Mouse (Mus musculus) hindbrain, embryonic 12.5 days (tissue): ENCODE measurements around the gene Zfhx3. TPM values are rescaled to one million over a fixed set of nuclear protein-coding genes. Genes with fewer than 3 reads are reported as not detected.

Experiments used
- ATAC-seq: fragments of 200-750 bp; cut with Nextera tagmentation; 2 replicates; pipeline ENCODE4 v1.8.0; 2017; ENCODE audit warnings: moderate TSS enrichment; ENCODE audit not compliant: low FRiP score
- H3K27ac ChIP-seq: fragments of 300-500 bp; sonication (generic); 2 replicates; pipeline ENCODE4 v1.5.1; 2016; ENCODE audit warnings: mild to moderate bottlenecking
- H3K27me3 ChIP-seq: fragments of 300-500 bp; sonication (generic); 2 replicates; pipeline ENCODE4 v1.6.1; 2016; ENCODE audit warnings: mild to moderate bottlenecking
- H3K36me3 ChIP-seq: fragments of 300-500 bp; sonication (generic); 2 replicates; pipeline ENCODE4 v1.6.1; 2016; ENCODE audit warnings: mild to moderate bottlenecking
- H3K4me1 ChIP-seq: fragments of 300-500 bp; sonication (generic); 2 replicates; pipeline ENCODE4 v1.6.1; 2016
- H3K4me2 ChIP-seq: fragments of 300-500 bp; sonication (generic); replicated peaks from 2 replicates; pipeline ENCODE4 v1.6.1; 2016; ENCODE audit warnings: mild to moderate bottlenecking
- H3K4me3 ChIP-seq: fragments of 300-500 bp; sonication (generic); 2 replicates; pipeline ENCODE4 v1.5.1; 2016; ENCODE audit warnings: mild to moderate bottlenecking
- H3K9ac ChIP-seq: fragments of 300-500 bp; sonication (generic); 2 replicates; pipeline ENCODE4 v1.6.1; 2016; ENCODE audit warnings: mild to moderate bottlenecking, moderate library complexity
- H3K9me3 ChIP-seq: fragments of 300-500 bp; sonication (generic); replicated peaks from 2 replicates; pipeline ENCODE4 v1.6.1; 2016; ENCODE audit warnings: mild to moderate bottlenecking
- WGBS: fragments of 180-500 bp; shearing (Covaris S2); methylation state at CpG from one replicate; pipeline ENCODE4 v1.1.7; 2016; 5-methylcytosine and 5-hydroxymethylcytosine counted together
- polyA plus RNA-seq: library from polyadenylated mRNA; unstranded; fragments of >200 nt; fragmentation: Nextera tagmentation; extraction: Ambion mirVana; gene quantifications from 2 replicates; pipeline ENCODE4 v1.2.1, GENCODE M21; 2016

Zfhx3 gene
- polyA plus RNA-seq, 1 experiment from 2014 or later = 56.8 TPM

DNA sequence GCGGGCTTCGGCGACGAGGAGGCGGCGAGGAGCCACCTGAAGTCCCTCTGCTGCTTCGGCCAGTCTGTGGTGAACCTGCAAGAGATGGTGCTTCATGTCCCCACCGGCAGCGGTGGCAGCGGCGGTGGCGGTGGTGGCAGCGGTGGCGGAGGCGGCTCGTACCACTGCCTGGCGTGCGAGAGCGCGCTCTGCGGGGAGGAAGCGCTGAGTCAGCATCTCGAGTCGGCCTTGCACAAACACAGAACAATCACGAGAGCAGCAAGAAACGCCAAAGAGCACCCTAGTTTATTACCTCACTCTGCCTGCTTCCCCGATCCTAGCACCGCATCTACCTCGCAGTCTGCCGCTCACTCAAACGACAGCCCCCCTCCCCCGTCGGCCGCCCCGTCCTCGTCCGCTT, 1014.0 kb downstream of the Zfhx3 start:
- Histone ChIP-seq H3K4me3 (peak overlapping the region; percentile 17; the same call in 1 of the 2 replicates), H3K9ac (no peak overlapping the region), H3K27ac (peak overlapping the region; percentile 23; the same call in 1 of the 2 replicates), H3K4me1 (peaks cover 8% of the 10 kb centered on the region; the same call in 1 of the 2 replicates), H3K27me3 (no peaks in the 10 kb centered on the region), H3K9me3 (peaks cover 8% of the 10 kb centered on the region; the same call in 1 of the 2 replicates), H3K36me3 (peaks cover 54% of the 10 kb centered on the region), H3K4me2 (peak overlapping the region; percentile 30)
- ATAC-seq = no peak
- WGBS = 74% methylated on average over 37 of the region's 37 CpGs

DNA sequence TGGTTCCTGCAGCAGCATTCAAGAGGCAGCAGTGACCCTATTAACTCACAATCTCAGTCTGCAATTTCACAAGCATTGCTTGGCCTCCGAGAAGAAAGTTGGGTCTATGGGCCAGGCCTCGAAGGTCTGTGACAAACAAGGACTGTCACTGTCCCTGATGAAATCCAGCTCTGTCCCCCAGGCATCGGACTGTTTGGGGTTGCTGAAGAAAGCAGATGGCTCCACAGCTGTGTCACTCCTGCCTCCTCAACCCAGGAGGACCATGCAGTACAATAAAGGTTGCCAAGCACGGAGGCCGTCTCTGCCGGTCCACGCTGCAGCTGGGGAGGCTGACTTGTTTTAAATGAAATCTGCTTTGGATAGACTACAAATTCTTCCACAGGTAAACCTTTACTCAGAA, 1020.1 kb downstream of the Zfhx3 start:
- H3K9me3 ChIP-seq = no peaks in the 10 kb centered on the region
- H3K4me3 ChIP-seq = no peak overlapping the region
- ATAC-seq = no peak
- peak overlapping the region; percentile 41; the same call in 1 of the 2 replicates for H3K27ac ChIP-seq
- H3K9ac ChIP-seq = no peak overlapping the region
- no peaks in the 10 kb centered on the region; the same call in 1 of the 2 replicates for H3K4me1 ChIP-seq
- no peak overlapping the region for H3K4me2 ChIP-seq
- H3K27me3 ChIP-seq = no peaks in the 10 kb centered on the region
- no peaks in the 10 kb centered on the region for H3K36me3 ChIP-seq
- 57% methylated on average over 7 of the region's 7 CpGs for WGBS

DNA sequence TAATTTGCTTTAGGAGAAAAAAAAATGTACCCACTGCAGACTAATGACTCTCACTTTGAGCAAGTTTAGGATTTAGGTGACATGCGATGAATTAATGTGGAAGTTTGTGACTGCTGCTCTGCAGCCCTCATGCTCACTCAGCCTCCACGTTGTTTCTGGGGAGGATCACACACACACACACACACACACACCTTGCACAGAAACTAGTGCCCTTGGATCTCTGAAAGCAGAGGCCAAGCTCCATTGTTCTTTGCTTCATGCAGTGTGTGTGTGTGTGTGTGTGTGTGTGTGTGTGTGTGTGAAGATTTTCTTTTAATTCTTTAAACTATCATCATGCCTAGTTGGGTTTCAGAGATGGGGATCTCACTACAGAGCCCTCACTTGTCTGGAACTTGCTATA, 1020.7 kb downstream of the Zfhx3 start:
- no peak for ATAC-seq
- H3K4me1 ChIP-seq = no peaks in the 10 kb centered on the region; the same call in 1 of the 2 replicates
- H3K36me3 ChIP-seq = no peaks in the 10 kb centered on the region
- H3K27ac ChIP-seq = no peak overlapping the region
- no peaks in the 10 kb centered on the region for H3K9me3 ChIP-seq
- H3K9ac ChIP-seq = no peak overlapping the region
- H3K4me3 ChIP-seq = no peak overlapping the region
- WGBS = 80% methylated on average over 2 of the region's 2 CpGs
- H3K4me2 ChIP-seq = no peak overlapping the region
- H3K27me3 ChIP-seq = no peaks in the 10 kb centered on the region

DNA sequence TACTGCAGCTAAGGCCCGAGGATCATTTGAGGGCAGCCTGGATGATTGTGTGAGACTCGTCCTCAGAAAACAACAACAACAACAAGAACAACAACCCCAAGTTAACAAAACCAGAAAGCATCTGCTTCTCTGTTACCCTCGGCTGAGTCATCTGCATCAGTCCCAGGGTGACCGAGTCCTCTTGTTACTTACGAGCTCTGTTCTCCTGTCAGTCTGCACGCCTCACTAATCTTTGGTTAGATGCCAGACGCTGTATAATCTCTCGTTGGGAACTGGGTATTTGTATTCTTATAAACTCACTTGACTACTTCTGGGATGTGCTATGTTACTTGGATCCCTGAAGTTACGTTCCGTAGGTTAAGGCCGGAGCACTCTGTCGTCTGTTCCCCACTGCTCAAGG, 1023.6 kb downstream of the Zfhx3 start:
- H3K4me3 ChIP-seq = no peak overlapping the region
- ATAC-seq = no peak
- H3K9me3 ChIP-seq = no peaks in the 10 kb centered on the region
- no peak overlapping the region for H3K4me2 ChIP-seq
- H3K4me1 ChIP-seq = no peaks in the 10 kb centered on the region; the same call in 1 of the 2 replicates
- no peak overlapping the region for H3K9ac ChIP-seq
- 77% methylated on average over 12 of the region's 12 CpGs for WGBS
- no peaks in the 10 kb centered on the region for H3K27me3 ChIP-seq
- H3K27ac ChIP-seq = no peak overlapping the region
- no peaks in the 10 kb centered on the region for H3K36me3 ChIP-seq

DNA sequence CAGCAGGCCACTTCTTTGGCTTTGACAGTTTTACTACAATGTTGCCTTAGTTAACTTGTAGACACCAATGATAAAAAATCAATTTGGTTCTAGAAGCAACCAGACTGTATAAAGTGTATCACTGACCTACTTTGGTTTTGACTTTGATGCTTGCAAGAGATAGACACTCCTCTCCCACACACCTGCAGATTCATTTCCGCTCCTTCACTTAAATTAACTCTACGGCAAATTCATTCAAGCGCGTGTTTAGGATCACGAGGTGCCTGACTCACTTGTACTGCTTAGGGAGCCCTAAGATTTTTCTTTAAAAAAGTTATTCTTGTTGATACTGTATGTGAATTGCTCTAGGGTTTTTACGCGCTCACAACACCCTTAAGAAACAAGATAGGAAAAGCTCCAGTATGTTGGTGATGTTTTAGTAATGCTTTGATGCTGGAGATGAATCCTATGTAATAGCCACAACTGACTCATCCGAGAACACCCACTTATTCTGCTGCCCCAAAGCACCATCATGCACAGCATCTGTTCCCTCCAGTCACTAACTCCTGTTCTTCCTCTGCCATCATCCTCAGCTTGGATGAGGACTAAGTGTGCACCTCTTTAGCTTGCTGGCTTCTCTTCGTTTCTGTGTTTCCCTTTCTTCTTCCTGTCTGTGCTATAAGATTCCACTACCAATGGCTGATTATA, 1031.3 kb downstream of the Zfhx3 start:
- Histone ChIP-seq H3K9me3 (no peaks in the 10 kb centered on the region), H3K4me2 (no peak overlapping the region), H3K36me3 (no peaks in the 10 kb centered on the region), H3K27me3 (no peaks in the 10 kb centered on the region), H3K4me1 (no peaks in the 10 kb centered on the region), H3K27ac (no peak overlapping the region), H3K9ac (no peak overlapping the region), H3K4me3 (no peak overlapping the region)
- WGBS = 89% methylated on average over 9 of the region's 9 CpGs
- no peak for ATAC-seq

DNA sequence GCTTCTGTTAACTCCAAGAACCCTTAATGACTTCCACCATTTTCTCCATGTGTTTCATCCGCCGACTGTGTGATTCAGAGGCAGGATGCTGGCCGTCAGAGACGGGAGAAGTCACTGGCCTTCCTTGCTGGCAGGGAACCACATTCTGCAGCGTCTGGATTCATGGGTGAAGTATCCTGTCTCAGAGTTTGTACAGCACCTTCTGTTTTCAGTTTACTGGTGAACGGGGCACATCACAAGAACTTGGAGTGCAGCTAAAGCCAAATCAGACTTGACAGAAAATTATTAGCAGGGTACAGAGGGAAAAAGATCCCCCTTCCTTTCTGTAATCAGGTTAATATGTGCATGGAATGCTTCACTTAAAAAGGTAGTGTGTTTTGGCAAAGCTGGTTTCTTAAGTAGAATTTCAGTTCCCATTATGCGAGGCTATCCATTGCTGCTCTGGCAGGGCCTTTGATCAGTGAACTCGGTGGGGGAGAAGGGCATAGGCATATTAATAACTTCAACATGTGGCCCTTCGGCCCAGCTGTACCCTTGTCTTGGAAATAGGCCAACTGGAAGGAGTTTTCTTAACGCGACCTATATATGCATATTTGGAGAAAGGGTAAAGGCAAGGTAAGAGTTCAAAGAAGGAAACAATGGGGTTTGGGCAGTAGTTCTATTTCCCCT, 1035.4 kb downstream of the Zfhx3 start:
- H3K9me3 ChIP-seq = no peaks in the 10 kb centered on the region; the same call in 1 of the 2 replicates
- H3K36me3 ChIP-seq = no peaks in the 10 kb centered on the region
- no peaks in the 10 kb centered on the region for H3K4me1 ChIP-seq
- H3K4me3 ChIP-seq = no peak overlapping the region
- no peak overlapping the region; the same call in 1 of the 2 replicates for H3K27ac ChIP-seq
- no peaks in the 10 kb centered on the region for H3K27me3 ChIP-seq
- no peak for ATAC-seq
- H3K9ac ChIP-seq = no peak overlapping the region
- WGBS = 60% methylated on average over 11 of the region's 11 CpGs
- no peak overlapping the region for H3K4me2 ChIP-seq

DNA sequence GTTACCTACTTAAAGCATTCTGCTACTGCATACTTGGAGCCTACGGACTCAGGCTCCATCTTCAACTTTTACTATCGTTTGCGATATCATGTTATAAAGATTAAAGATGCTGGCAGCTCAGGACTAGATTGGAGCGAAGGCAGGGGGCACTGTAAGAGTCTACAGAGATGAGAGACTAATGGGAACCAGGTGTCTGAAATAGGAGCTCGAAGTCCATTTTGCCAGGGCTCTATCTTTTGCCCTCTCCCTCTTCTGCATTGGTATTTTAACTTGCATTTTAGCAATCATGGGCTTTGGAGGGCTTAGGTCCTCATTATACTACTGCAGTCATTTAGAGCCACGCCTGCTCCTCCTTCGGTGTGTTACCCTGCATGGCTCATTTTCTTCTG, 1035.9 kb downstream of the Zfhx3 start:
- H3K9me3 ChIP-seq = no peaks in the 10 kb centered on the region; the same call in 1 of the 2 replicates
- no peak for ATAC-seq
- H3K4me1 ChIP-seq = no peaks in the 10 kb centered on the region
- H3K4me3 ChIP-seq = no peak overlapping the region
- WGBS = 76% methylated on average over 7 of the region's 7 CpGs
- H3K4me2 ChIP-seq = no peak overlapping the region
- H3K36me3 ChIP-seq = no peaks in the 10 kb centered on the region
- no peak overlapping the region for H3K9ac ChIP-seq
- no peaks in the 10 kb centered on the region for H3K27me3 ChIP-seq
- H3K27ac ChIP-seq = no peak overlapping the region

DNA sequence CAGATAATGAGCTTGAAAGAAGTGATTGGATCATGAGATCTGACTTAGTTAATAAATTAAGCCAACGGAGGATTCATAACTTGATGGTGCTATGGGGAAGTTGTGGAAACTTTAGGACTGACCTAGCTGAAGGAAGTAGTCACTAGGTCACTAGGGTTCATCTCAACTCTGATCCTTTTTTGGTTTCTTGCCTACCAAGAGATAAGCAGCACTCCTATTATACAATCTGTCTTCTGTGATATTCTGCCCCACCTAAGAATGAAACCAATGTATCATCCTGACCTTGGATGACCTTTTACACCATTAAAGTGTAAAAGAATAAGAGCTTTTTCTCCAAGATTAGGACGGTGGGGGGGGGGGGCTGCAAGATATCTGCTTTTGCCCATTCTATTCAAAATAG, 1042.5 kb downstream of the Zfhx3 start:
- no peak overlapping the region for H3K4me2 ChIP-seq
- H3K36me3 ChIP-seq = no peaks in the 10 kb centered on the region
- no peak overlapping the region for H3K27ac ChIP-seq
- WGBS = 70% methylated on average over 2 of the region's 2 CpGs
- no peak overlapping the region for H3K4me3 ChIP-seq
- no peak overlapping the region for H3K9ac ChIP-seq
- ATAC-seq = no peak
- H3K27me3 ChIP-seq = no peaks in the 10 kb centered on the region
- H3K9me3 ChIP-seq = no peaks in the 10 kb centered on the region; the same call in 1 of the 2 replicates
- no peaks in the 10 kb centered on the region for H3K4me1 ChIP-seq

DNA sequence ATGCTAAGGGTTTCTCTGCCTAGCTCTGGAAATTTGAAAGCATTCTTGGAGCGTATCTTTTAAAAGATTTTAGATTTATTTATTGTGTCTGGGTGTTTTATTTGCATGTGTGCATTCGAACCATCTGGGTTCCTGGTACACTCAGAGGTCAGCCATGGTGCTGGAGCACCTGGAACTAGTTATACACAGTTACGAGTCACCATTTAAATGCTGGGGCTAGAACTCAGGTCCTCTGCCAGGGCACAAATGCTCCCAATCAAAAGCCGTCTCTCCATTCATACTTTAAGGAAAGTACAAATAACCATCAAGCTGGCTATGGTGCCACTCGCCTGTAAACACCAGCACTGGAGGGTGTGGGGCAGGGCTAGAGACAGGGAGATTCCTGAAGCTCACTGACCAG, 1047.4 kb downstream of the Zfhx3 start:
- Histone ChIP-seq H3K4me1 (no peaks in the 10 kb centered on the region), H3K4me2 (no peak overlapping the region), H3K9ac (no peak overlapping the region), H3K36me3 (no peaks in the 10 kb centered on the region), H3K9me3 (no peaks in the 10 kb centered on the region), H3K27me3 (no peaks in the 10 kb centered on the region), H3K27ac (no peak overlapping the region), H3K4me3 (no peak overlapping the region)
- 79% methylated on average over 5 of the region's 5 CpGs for WGBS
- no peak for ATAC-seq

DNA sequence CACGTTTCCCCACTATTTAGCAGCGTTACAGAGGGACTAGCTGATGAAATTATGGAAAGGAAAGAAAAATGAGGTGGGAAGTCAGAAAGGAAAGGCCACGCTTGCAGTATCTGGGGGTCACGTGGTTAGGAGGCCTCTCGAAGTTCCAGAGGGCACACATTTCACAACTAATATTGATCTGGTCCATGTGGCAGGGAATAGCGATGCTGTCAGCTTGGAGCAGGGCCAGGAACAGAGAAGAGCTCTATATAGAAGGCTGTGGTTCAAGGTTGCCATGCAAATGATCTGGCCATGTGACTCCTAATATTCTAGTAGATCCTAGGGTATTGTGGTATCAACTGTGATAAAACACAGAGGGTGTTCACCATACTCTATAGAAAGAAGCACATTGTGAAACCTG, 1048.1 kb downstream of the Zfhx3 start:
- H3K4me1 ChIP-seq = no peaks in the 10 kb centered on the region
- H3K36me3 ChIP-seq = no peaks in the 10 kb centered on the region
- H3K27ac ChIP-seq = no peak overlapping the region
- H3K4me3 ChIP-seq = no peak overlapping the region
- H3K9ac ChIP-seq = no peak overlapping the region
- WGBS = 86% methylated on average over 6 of the region's 6 CpGs
- no peaks in the 10 kb centered on the region for H3K27me3 ChIP-seq
- no peak for ATAC-seq
- no peak overlapping the region for H3K4me2 ChIP-seq
- H3K9me3 ChIP-seq = no peaks in the 10 kb centered on the region

DNA sequence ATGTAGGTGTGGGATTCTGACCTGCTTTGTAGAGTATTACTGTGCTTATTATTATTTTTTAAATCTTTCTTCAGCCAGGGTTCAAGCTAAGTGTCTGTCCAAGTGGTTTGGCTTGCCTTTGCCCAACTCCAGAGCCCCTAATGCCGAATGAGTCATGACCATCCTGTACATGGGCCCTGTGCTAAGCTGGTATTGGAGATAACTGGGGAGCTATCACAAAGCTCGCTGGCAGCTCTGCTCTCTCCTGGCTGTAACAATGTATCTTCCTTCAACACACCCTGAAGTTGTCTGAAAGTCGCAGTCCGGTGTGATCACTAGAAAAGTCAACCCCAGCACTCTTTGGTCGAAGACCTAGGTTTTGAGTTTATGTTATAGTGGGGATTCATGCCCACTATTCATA, 1049.0 kb downstream of the Zfhx3 start:
- Histone ChIP-seq H3K4me3 (no peak overlapping the region), H3K9ac (no peak overlapping the region), H3K4me2 (no peak overlapping the region), H3K36me3 (no peaks in the 10 kb centered on the region), H3K27me3 (no peaks in the 10 kb centered on the region), H3K27ac (no peak overlapping the region), H3K9me3 (no peaks in the 10 kb centered on the region), H3K4me1 (no peaks in the 10 kb centered on the region)
- 91% methylated on average over 5 of the region's 5 CpGs for WGBS
- ATAC-seq = no peak

DNA sequence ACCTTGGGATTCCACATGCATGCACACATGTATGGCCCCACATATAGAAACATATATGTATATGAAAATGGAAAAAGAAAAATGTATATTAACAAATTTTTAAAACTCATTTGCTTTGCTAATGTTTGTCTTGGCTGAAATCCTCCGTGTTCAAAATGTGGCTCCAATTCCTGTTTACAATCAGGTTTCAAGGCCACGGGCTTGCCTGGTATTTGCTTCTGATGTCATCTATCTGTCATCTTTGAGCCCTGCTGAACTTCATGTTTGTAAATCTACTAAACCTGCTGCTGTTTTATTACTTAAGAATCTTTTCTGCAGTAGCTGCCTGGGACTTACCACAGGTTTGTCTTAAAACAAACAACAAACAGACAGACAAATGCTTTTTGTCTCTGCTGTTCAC, 1051.3 kb downstream of the Zfhx3 start:
- no peaks in the 10 kb centered on the region; the same call in 1 of the 2 replicates for H3K4me1 ChIP-seq
- H3K9me3 ChIP-seq = no peaks in the 10 kb centered on the region
- no peak overlapping the region for H3K4me3 ChIP-seq
- H3K27ac ChIP-seq = no peak overlapping the region
- no peak for ATAC-seq
- 82% methylated on average over 2 of the region's 2 CpGs for WGBS
- no peaks in the 10 kb centered on the region for H3K27me3 ChIP-seq
- H3K9ac ChIP-seq = no peak overlapping the region
- H3K36me3 ChIP-seq = no peaks in the 10 kb centered on the region
- no peak overlapping the region for H3K4me2 ChIP-seq

DNA sequence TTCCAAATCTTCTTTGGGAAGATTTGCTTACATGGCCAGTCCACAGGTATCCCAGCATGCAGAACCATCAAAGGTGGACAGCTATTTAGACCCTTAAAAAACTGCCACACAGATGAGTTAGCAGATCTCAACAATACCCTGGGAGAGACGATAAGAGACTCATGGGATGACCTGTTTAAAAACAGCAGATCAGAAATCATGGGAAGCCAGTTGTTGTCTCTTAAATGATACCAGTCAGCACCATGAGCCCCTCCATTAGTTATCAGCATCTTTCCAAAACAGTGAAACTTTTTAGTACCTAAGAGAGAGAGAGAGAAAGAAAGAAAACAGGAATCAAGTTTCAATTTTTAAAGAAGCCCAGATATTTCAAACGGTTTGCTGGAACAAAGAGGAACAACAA, 1051.7 kb downstream of the Zfhx3 start:
- H3K9me3 ChIP-seq = no peaks in the 10 kb centered on the region

More for the DNA sequence above, 1051.7 kb downstream of the Zfhx3 start:
- Histone ChIP-seq H3K9ac (no peak overlapping the region), H3K4me1 (no peaks in the 10 kb centered on the region; the same call in 1 of the 2 replicates), H3K27me3 (no peaks in the 10 kb centered on the region), H3K36me3 (no peaks in the 10 kb centered on the region), H3K4me2 (no peak overlapping the region), H3K4me3 (no peak overlapping the region), H3K27ac (no peak overlapping the region)
- 58% methylated on average over 2 of the region's 2 CpGs for WGBS
- no peak for ATAC-seq
